Mouse (Mus musculus): ENCODE measurements around the gene Hist1h1b.
"Not testable (repeated sequence)": the region's sequence is repeated elsewhere in the genome, so short reads cannot be mapped to it uniquely, and the experiment has no call there.

GRCm38 (mm10) chr13:21753524-21754285 is 26.7 kb downstream of the Hist1h1b start, which contains the start of the genes Hist1h2ak and Hist1h2bn:
- not testable (repeated sequence) for TF ChIP-seq HCFC1 (IDR thresholded peaks at IDR 0.05; ENCODE audit: borderline replicate concordance, insufficient read depth, low read length); ZNF384 (IDR thresholded peaks at IDR 0.05; ENCODE audit: low read depth, low read length); MAFK (IDR thresholded peaks at IDR 0.05; ENCODE audit: insufficient read depth, low read depth, low read length); ZC3H11A (IDR thresholded peaks at IDR 0.05; ENCODE audit: borderline replicate concordance, low read depth, low read length)
- TF ChIP-seq CHD2 (IDR thresholded peaks at IDR 0.05; ENCODE audit: low read depth, low read length), result peak; percentile 88; the same call in 1 of the 2 replicates
